9 mouse cellular contexts compared by ENCODE assay signal in the genomic region with DNA sequence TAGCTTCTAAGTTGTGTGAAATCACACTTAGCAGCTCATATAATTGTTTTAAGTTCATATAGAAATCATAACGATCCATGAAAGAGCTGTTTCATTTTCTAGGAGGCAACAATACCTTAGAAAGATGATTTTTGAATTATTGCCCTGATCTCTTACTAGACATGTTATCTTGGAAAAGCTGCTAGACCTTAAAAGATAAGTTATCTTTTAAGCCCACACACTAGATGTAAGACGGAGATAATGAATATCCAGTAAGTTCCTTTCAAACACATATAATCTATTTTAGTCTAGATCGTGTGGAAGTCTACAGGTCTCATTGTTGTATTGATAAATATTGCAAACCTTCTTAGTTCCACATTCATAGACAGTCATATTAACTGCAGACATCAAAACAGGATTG. TPM values are rescaled to one million over a fixed set of nuclear protein-coding genes. Genes with fewer than 3 reads are reported as not detected.
DNase-seq lines count a peak whose midpoint lies in the region; ATAC-seq and TF ChIP-seq lines count a peak whose summit lies in the region.
"Had no signal": no experiment of that assay in that cellular context is flagged by ENCODE, and none has a peak within 500 bp of the region (broad histone marks: within the 10 kb centered on the region; RNA-seq: fewer than 3 reads in every experiment).

No protein-coding gene starts in this region.

- H3K4me2 ChIP-seq in lung, postnatal 0 days (replicated peaks; ENCODE audit: low read depth, low read length), result 0 out of 2 replicates have a peak overlapping the region, but pooled peaks have one; percentile 12
- H3K4me2 ChIP-seq in forebrain, embryonic 11.5 days (ENCODE audit: low read depth, low read length, severe bottlenecking), result peak overlapping the region; percentile 52
- H3K4me2 ChIP-seq in limb, embryonic 14.5 days (replicated peaks; ENCODE audit: low read depth, low read length, severe bottlenecking), result peak overlapping the region; percentile 69
- H3K4me2 ChIP-seq in stomach, embryonic 16.5 days (ENCODE audit: low read depth, low read length), result peak overlapping the region; percentile 67

- no peak overlapping the region for H3K4me3 ChIP-seq in lung, postnatal 0 days (ENCODE audit: low read depth, low read length)
- H3K4me3 ChIP-seq in forebrain, embryonic 11.5 days (ENCODE audit: low read depth, low read length), result peak overlapping the region; percentile 79
- peak overlapping the region; percentile 88 for H3K4me3 ChIP-seq in limb, embryonic 14.5 days (replicated peaks; ENCODE audit: low read length)
- H3K4me3 ChIP-seq in stomach, embryonic 16.5 days (replicated peaks; ENCODE audit: low read length), result peak overlapping the region; percentile 33

- no peaks in the 10 kb centered on the region for H3K9me3 ChIP-seq in lung, postnatal 0 days (ENCODE audit: low read length)
- H3K9me3 ChIP-seq in forebrain, embryonic 11.5 days (ENCODE audit: control insufficient read depth, low read length), result no peaks in the 10 kb centered on the region
- H3K9me3 ChIP-seq in limb, embryonic 14.5 days (ENCODE audit: control insufficient read depth, low read length), result no peaks in the 10 kb centered on the region
- H3K9me3 ChIP-seq in stomach, embryonic 16.5 days (replicated peaks; ENCODE audit: control insufficient read depth, low read length), result no peaks in the 10 kb centered on the region

- WGBS in lung, postnatal 0 days, result 41% methylated on average over 3 of the region's 3 CpGs
- WGBS in forebrain, embryonic 11.5 days, result 83% methylated on average over 3 of the region's 3 CpGs
- WGBS in limb, embryonic 14.5 days, result 78% methylated on average over 3 of the region's 3 CpGs
- WGBS in stomach, embryonic 16.5 days, result 47% methylated on average over 3 of the region's 3 CpGs

- H3K27me3 ChIP-seq in lung, postnatal 0 days (replicated peaks; ENCODE audit: insufficient read depth, low read length), result no peaks in the 10 kb centered on the region
- no peaks in the 10 kb centered on the region for H3K27me3 ChIP-seq in forebrain, embryonic 11.5 days (ENCODE audit: control insufficient read depth, insufficient read depth, low read length)
- no peaks in the 10 kb centered on the region for H3K27me3 ChIP-seq in limb, embryonic 14.5 days (ENCODE audit: control insufficient read depth, insufficient read depth, low read length)
- H3K27me3 ChIP-seq in stomach, embryonic 16.5 days (ENCODE audit: control insufficient read depth, insufficient read depth, low read length), result no peaks in the 10 kb centered on the region

- H3K9ac ChIP-seq in lung, postnatal 0 days (replicated peaks; ENCODE audit: low read depth), result no peak overlapping the region
- H3K9ac ChIP-seq in forebrain, embryonic 11.5 days (ENCODE audit: low read length), result peak overlapping the region; percentile 46
- 0 out of 2 replicates have a peak overlapping the region, but pooled peaks have one; percentile 22 for H3K9ac ChIP-seq in limb, embryonic 14.5 days (ENCODE audit: low read depth, low read length, severe bottlenecking)
- H3K9ac ChIP-seq in stomach, embryonic 16.5 days (ENCODE audit: low read length), result no peak overlapping the region

- no peak for TF ChIP-seq POLR2A in limb, embryonic 14.5 days (IDR thresholded peaks at IDR 0.05; ENCODE audit: borderline replicate concordance, extremely low read depth, insufficient read depth, insufficient read length)

- H3K36me3 ChIP-seq in lung, postnatal 0 days (ENCODE audit: insufficient read depth, low read length), result no peaks in the 10 kb centered on the region
- H3K36me3 ChIP-seq in forebrain, embryonic 11.5 days (ENCODE audit: control insufficient read depth, insufficient read depth, low read length), result no peaks in the 10 kb centered on the region
- H3K36me3 ChIP-seq in limb, embryonic 14.5 days (ENCODE audit: control insufficient read depth, insufficient read depth, low read length), result peaks cover 12% of the 10 kb centered on the region
- H3K36me3 ChIP-seq in stomach, embryonic 16.5 days (ENCODE audit: control insufficient read depth, insufficient read depth, low read length), result no peaks in the 10 kb centered on the region

- H3K4me1 ChIP-seq in lung, postnatal 0 days (ENCODE audit: insufficient read depth, low read depth, low read length), result no peaks in the 10 kb centered on the region
- no peaks in the 10 kb centered on the region for H3K4me1 ChIP-seq in forebrain, embryonic 11.5 days (replicated peaks; ENCODE audit: control insufficient read depth, insufficient read depth, low read length)
- H3K4me1 ChIP-seq in limb, embryonic 14.5 days (ENCODE audit: control insufficient read depth, insufficient read depth, low read length), result peaks cover 7% of the 10 kb centered on the region
- H3K4me1 ChIP-seq in stomach, embryonic 16.5 days (ENCODE audit: control insufficient read depth, insufficient read depth, low read length), result peaks cover 10% of the 10 kb centered on the region

- no peak for DNase-seq in lung, postnatal 0 days (ENCODE audit: low spot score)
- no peak for DNase-seq in lung, postnatal 4 days
- DNase-seq in forebrain, embryonic 11.5 days (ENCODE audit: low spot score), result no peak
- no peak for DNase-seq in limb, embryonic 14.5 days (ENCODE audit: low spot score)
- DNase-seq in ovary, adult 18-20 months (ENCODE audit: low spot score), result no peak
- DNase-seq: adrenal gland, postnatal 14 days; thymus, adult 2 months had no signal

- no peak for ATAC-seq in lung, postnatal 0 days
- ATAC-seq in forebrain, embryonic 11.5 days (replicated peaks; ENCODE audit: low FRiP score), result no peak
- no peak for ATAC-seq in limb, embryonic 14.5 days (ENCODE audit: low FRiP score, low read depth)
- no peak for ATAC-seq in stomach, embryonic 16.5 days (ENCODE audit: insufficient read depth, low FRiP score)
- no peak for ATAC-seq in monocyte, adult 5-6 weeks (replicated peaks; ENCODE audit: insufficient number of reproducible peaks, low FRiP score, low TSS enrichment, poor library complexity, severe bottlenecking)

- TF ChIP-seq CTCF in lung, postnatal 0 days (IDR thresholded peaks at IDR 0.05), result no peak

- TF ChIP-seq EP300 in lung, postnatal 0 days (IDR thresholded peaks at IDR 0.05), result no peak

- no peak overlapping the region for H3K27ac ChIP-seq in lung, postnatal 0 days (ENCODE audit: low read length)
- H3K27ac ChIP-seq in forebrain, embryonic 11.5 days (ENCODE audit: low read depth, low read length), result no peak overlapping the region
- H3K27ac ChIP-seq in limb, embryonic 14.5 days (replicated peaks; ENCODE audit: low read depth, low read length), result no peak overlapping the region
- no peak overlapping the region for H3K27ac ChIP-seq in stomach, embryonic 16.5 days (ENCODE audit: low read length)

RNA-seq across cellular contexts. Expression of a gene that starts 1.4 kb away (rescaled TPM):
- polyA plus RNA-seq in lung, postnatal 0 days (2015; fragmentation: Nextera tagmentation; extraction: Ambion mirVana), result 30.8 and 33.2 TPM in 2 replicates
- polyA plus RNA-seq in forebrain, embryonic 11.5 days (2014; fragmentation: Nextera tagmentation; extraction: Ambion mirVana), result 85.0 and 101 TPM in 2 replicates
- polyA plus RNA-seq in limb, embryonic 14.5 days (2012; rRNA removed), result 18.6 and 23.4 TPM in 2 replicates
- 43.9 and 49.7 TPM in 2 replicates for polyA plus RNA-seq in limb, embryonic 14.5 days (2014; fragmentation: Nextera tagmentation; extraction: Ambion mirVana)
- polyA plus RNA-seq in stomach, embryonic 16.5 days (2015; fragmentation: Nextera tagmentation; extraction: Ambion mirVana), result 58.7 and 61.0 TPM in 2 replicates
- 32.2 to 45.7 TPM (median 37.3 TPM) in 3 replicates for total RNA-seq in monocyte, adult 5-6 weeks (2017)

RNA-seq across cellular contexts. Expression of a gene that starts 1.7 kb away (rescaled TPM):
- 11.3 and 12.2 TPM in 2 replicates for polyA plus RNA-seq in lung, postnatal 0 days (2015; fragmentation: Nextera tagmentation; extraction: Ambion mirVana)
- polyA plus RNA-seq in forebrain, embryonic 11.5 days (2014; fragmentation: Nextera tagmentation; extraction: Ambion mirVana), result 23.2 and 27.6 TPM in 2 replicates
- 13.0 and 14.9 TPM in 2 replicates for polyA plus RNA-seq in limb, embryonic 14.5 days (2012; rRNA removed)
- polyA plus RNA-seq in limb, embryonic 14.5 days (2014; fragmentation: Nextera tagmentation; extraction: Ambion mirVana), result 18.0 and 21.3 TPM in 2 replicates
- 14.7 and 15.9 TPM in 2 replicates for polyA plus RNA-seq in stomach, embryonic 16.5 days (2015; fragmentation: Nextera tagmentation; extraction: Ambion mirVana)
- 20.9 to 24.1 TPM (median 22.5 TPM) in 3 replicates for total RNA-seq in monocyte, adult 5-6 weeks (2017)

RNA-seq across cellular contexts. Expression of a gene that starts 51.5 kb away (rescaled TPM):
- polyA plus RNA-seq in lung, postnatal 0 days (2015; fragmentation: Nextera tagmentation; extraction: Ambion mirVana), result 7.2 and 7.8 TPM in 2 replicates
- polyA plus RNA-seq in forebrain, embryonic 11.5 days (2014; fragmentation: Nextera tagmentation; extraction: Ambion mirVana), result 77.8 and 92.6 TPM in 2 replicates
- 12.8 and 23.4 TPM in 2 replicates for polyA plus RNA-seq in limb, embryonic 14.5 days (2012; rRNA removed)
- polyA plus RNA-seq in limb, embryonic 14.5 days (2014; fragmentation: Nextera tagmentation; extraction: Ambion mirVana), result 53.9 and 56.5 TPM in 2 replicates
- polyA plus RNA-seq in stomach, embryonic 16.5 days (2015; fragmentation: Nextera tagmentation; extraction: Ambion mirVana), result 41.8 and 51.3 TPM in 2 replicates
- total RNA-seq in monocyte, adult 5-6 weeks (2017), result 10.9 to 20.7 TPM (median 17.3 TPM) in 3 replicates

RNA-seq across cellular contexts. Expression of a gene that starts 51.8 kb away (rescaled TPM):
- 8.3 and 8.7 TPM in 2 replicates for polyA plus RNA-seq in lung, postnatal 0 days (2015; fragmentation: Nextera tagmentation; extraction: Ambion mirVana)
- 15.8 and 16.6 TPM in 2 replicates for polyA plus RNA-seq in forebrain, embryonic 11.5 days (2014; fragmentation: Nextera tagmentation; extraction: Ambion mirVana)
- 10.8 and 15.5 TPM in 2 replicates for polyA plus RNA-seq in limb, embryonic 14.5 days (2012; rRNA removed)
- polyA plus RNA-seq in limb, embryonic 14.5 days (2014; fragmentation: Nextera tagmentation; extraction: Ambion mirVana), result 13.3 and 14.3 TPM in 2 replicates
- 13.0 and 13.1 TPM in 2 replicates for polyA plus RNA-seq in stomach, embryonic 16.5 days (2015; fragmentation: Nextera tagmentation; extraction: Ambion mirVana)
- 26.5 to 44.2 TPM (median 29.4 TPM) in 3 replicates for total RNA-seq in monocyte, adult 5-6 weeks (2017)

Comparison
In these comparisons a context has a peak if more than half of its experiments do, and no peak if none do; other contexts are left out.
1. H3K4me2 ChIP-seq: peak in every context shown above with its lines; median percentile 69 in limb, embryonic 14.5 days; 67 in stomach, embryonic 16.5 days; 52 in forebrain, embryonic 11.5 days; 12 in lung, postnatal 0 days.
2. H3K9ac ChIP-seq: peak in forebrain, embryonic 11.5 days (single experiment) and limb, embryonic 14.5 days (single experiment); none in lung, postnatal 0 days (single experiment) and stomach, embryonic 16.5 days (single experiment).